Mouse (Mus musculus) small intestine, adult 2 months (tissue): Measurements from ENCODE around the gene Sipa1l1.

Experiments
- CTCF ChIP-seq: fragments of 200-500 bp; IDR thresholded peaks from 2 replicates; pipeline ENCODE4 v1.5.1; 2012; ENCODE audit warnings: low read depth, mild to moderate bottlenecking, control low read depth, inconsistent platforms, low read length, moderate library complexity, mixed read lengths; ENCODE audit not compliant: insufficient replicate concordance, insufficient read length; ENCODE audit errors: extremely low read depth
- POLR2A ChIP-seq: fragments of 200-500 bp; IDR thresholded peaks from 2 replicates; pipeline ENCODE4 v1.6.1; 2012; ENCODE audit warnings: low read depth, mild to moderate bottlenecking, control low read depth, inconsistent platforms, low read length, moderate library complexity

DNA sequence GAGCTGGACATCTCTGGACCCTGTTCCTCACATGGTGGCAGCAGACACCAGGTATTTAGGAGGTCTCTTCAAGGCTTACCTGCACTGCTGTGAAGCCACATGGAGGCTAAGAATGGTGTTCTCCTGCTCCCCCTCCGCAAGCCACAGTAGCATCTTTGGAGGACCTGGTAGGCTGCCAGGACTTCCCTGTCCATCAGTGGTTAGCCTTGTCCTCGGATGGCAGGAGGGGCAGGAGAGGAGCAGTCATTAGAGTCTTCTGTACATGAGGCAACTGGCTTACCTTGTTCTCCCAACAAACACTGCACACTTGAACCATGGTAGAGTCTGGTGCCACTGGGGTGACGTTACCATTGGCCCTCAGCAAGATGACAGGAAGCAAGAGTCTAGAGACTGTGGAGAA, 198.9 kb downstream of the Sipa1l1 start:
- TF ChIP-seq CTCF, result no peak
- no peak for TF ChIP-seq POLR2A
